In genomic region chr7:16364901-16365500, GRCm38 (mm10) we compare ENCODE assay signal across 8 mouse cellular contexts. TPM values are rescaled to one million over a fixed set of nuclear protein-coding genes. Genes with fewer than 3 reads are reported as not detected.
A peak's percentile ranks its signal among the peaks of the same experiment; 100 is the strongest.
DNase-seq lines count a peak whose midpoint lies in the region; ATAC-seq lines count a peak whose summit lies in the region.

No protein-coding gene starts in this region.

- H3K4me2 ChIP-seq in midbrain, embryonic 11.5 days = peak overlapping the region; percentile 6; the same call in 1 of the 2 replicates
- no peak overlapping the region for H3K4me2 ChIP-seq in midbrain, embryonic 16.5 days (ENCODE audit: low read length)
- H3K4me2 ChIP-seq in intestine, embryonic 16.5 days (ENCODE audit: low read depth, low read length) = no peak overlapping the region
- no peak overlapping the region for H3K4me2 ChIP-seq in neural tube, embryonic 11.5 days (ENCODE audit: low read depth)

- H3K4me1 ChIP-seq in midbrain, embryonic 11.5 days (ENCODE audit: control insufficient read depth, insufficient read depth, low read length) = peaks cover 26% of the 10 kb centered on the region
- no peaks in the 10 kb centered on the region for H3K4me1 ChIP-seq in midbrain, embryonic 16.5 days (ENCODE audit: control insufficient read depth, insufficient read depth, low read length)
- peaks cover 21% of the 10 kb centered on the region for H3K4me1 ChIP-seq in intestine, embryonic 16.5 days (ENCODE audit: control insufficient read depth, insufficient read depth, low read length)
- peaks cover 20% of the 10 kb centered on the region for H3K4me1 ChIP-seq in neural tube, embryonic 11.5 days (ENCODE audit: control insufficient read depth, insufficient read depth, low read length)

- peaks cover 27% of the 10 kb centered on the region; the same call in 1 of the 2 replicates for H3K36me3 ChIP-seq in midbrain, embryonic 11.5 days (ENCODE audit: control insufficient read depth, insufficient read depth, low read length)
- peaks cover 18% of the 10 kb centered on the region for H3K36me3 ChIP-seq in midbrain, embryonic 16.5 days (ENCODE audit: control insufficient read depth, insufficient read depth, low read length)
- H3K36me3 ChIP-seq in intestine, embryonic 16.5 days (ENCODE audit: control insufficient read depth, insufficient read depth, low read length) = peaks cover 6% of the 10 kb centered on the region
- peaks cover 6% of the 10 kb centered on the region; the same call in 1 of the 2 replicates for H3K36me3 ChIP-seq in neural tube, embryonic 11.5 days (ENCODE audit: control insufficient read depth, insufficient read depth, low read length)

- ATAC-seq in midbrain, embryonic 11.5 days (ENCODE audit: low FRiP score) = peak; percentile 89
- ATAC-seq in midbrain, embryonic 16.5 days = no peak
- ATAC-seq in intestine, embryonic 16.5 days = peak; percentile 83
- ATAC-seq in neural tube, embryonic 11.5 days (ENCODE audit: insufficient read depth, low FRiP score, low TSS enrichment) = peak; percentile 92
- no peak for ATAC-seq in CD4-positive, CD25-positive, alpha-beta regulatory T cell, adult 4 months
- no peak; the same call in 1 of the 2 replicates for ATAC-seq in megakaryocyte, adult 5-6 weeks (ENCODE audit: poor library complexity, severe bottlenecking)

- peak; percentile 92 for DNase-seq in midbrain, embryonic 11.5 days (ENCODE audit: low spot score, missing footprints)
- peak; percentile 62 for DNase-seq in embryo, embryonic 9.5 days (ENCODE audit: extremely low spot score)
- peak; percentile 77 for DNase-seq in neural tube, embryonic 11.5 days (ENCODE audit: low spot score)
- DNase-seq in right cerebral cortex, adult 18-20 months = no peak

- H3K27me3 ChIP-seq in midbrain, embryonic 11.5 days (ENCODE audit: control insufficient read depth, insufficient read depth, low read length) = peaks cover 21% of the 10 kb centered on the region
- H3K27me3 ChIP-seq in midbrain, embryonic 16.5 days (ENCODE audit: control insufficient read depth, insufficient read depth, low read depth, low read length) = no peaks in the 10 kb centered on the region
- no peaks in the 10 kb centered on the region for H3K27me3 ChIP-seq in intestine, embryonic 16.5 days (replicated peaks; ENCODE audit: control insufficient read depth, insufficient read depth, low read length)
- H3K27me3 ChIP-seq in neural tube, embryonic 11.5 days (ENCODE audit: control insufficient read depth, insufficient read depth, low read length) = no peaks in the 10 kb centered on the region

- no peaks in the 10 kb centered on the region for H3K9me3 ChIP-seq in midbrain, embryonic 11.5 days (ENCODE audit: control insufficient read depth, low read length)
- H3K9me3 ChIP-seq in midbrain, embryonic 16.5 days (replicated peaks; ENCODE audit: control insufficient read depth, low read length, poor library complexity, severe bottlenecking) = no peaks in the 10 kb centered on the region
- H3K9me3 ChIP-seq in intestine, embryonic 16.5 days (ENCODE audit: control insufficient read depth, low read length) = no peaks in the 10 kb centered on the region
- H3K9me3 ChIP-seq in neural tube, embryonic 11.5 days (ENCODE audit: control insufficient read depth, low read length) = no peaks in the 10 kb centered on the region

- H3K4me3 ChIP-seq in midbrain, embryonic 11.5 days (ENCODE audit: low read depth, low read length) = no peak overlapping the region
- H3K4me3 ChIP-seq in midbrain, embryonic 16.5 days (ENCODE audit: low read depth, low read length) = no peak overlapping the region
- no peak overlapping the region for H3K4me3 ChIP-seq in intestine, embryonic 16.5 days (ENCODE audit: low read length)
- H3K4me3 ChIP-seq in neural tube, embryonic 11.5 days (ENCODE audit: low read depth, low read length) = no peak overlapping the region

- no peak overlapping the region for H3K9ac ChIP-seq in midbrain, embryonic 11.5 days (ENCODE audit: low read length)
- no peak overlapping the region for H3K9ac ChIP-seq in midbrain, embryonic 16.5 days (ENCODE audit: low read depth, low read length)
- H3K9ac ChIP-seq in intestine, embryonic 16.5 days (ENCODE audit: low read depth, low read length) = no peak overlapping the region
- H3K9ac ChIP-seq in neural tube, embryonic 11.5 days (ENCODE audit: low read length) = no peak overlapping the region

- WGBS in midbrain, embryonic 11.5 days = 16% methylated on average over 4 of the region's 4 CpGs
- WGBS in midbrain, embryonic 16.5 days = 16% methylated on average over 4 of the region's 4 CpGs
- WGBS in intestine, embryonic 16.5 days = 36% methylated on average over 4 of the region's 4 CpGs
- WGBS in neural tube, embryonic 11.5 days = 12% methylated on average over 4 of the region's 4 CpGs

- peak overlapping the region; percentile 12; the same call in 1 of the 2 replicates for H3K27ac ChIP-seq in midbrain, embryonic 11.5 days (ENCODE audit: low read depth, low read length)
- no peak overlapping the region for H3K27ac ChIP-seq in midbrain, embryonic 16.5 days (ENCODE audit: low read length)
- H3K27ac ChIP-seq in intestine, embryonic 16.5 days (ENCODE audit: low read length) = peak overlapping the region; percentile 88
- peak overlapping the region; percentile 79 for H3K27ac ChIP-seq in neural tube, embryonic 11.5 days (ENCODE audit: low read depth, low read length)

RNA-seq across cellular contexts. Expression of gene Sae1, which starts 22.6 kb away (rescaled TPM):
- polyA plus RNA-seq in midbrain, embryonic 11.5 days (2014; fragmentation: Nextera tagmentation; extraction: Ambion mirVana) = 382 and 395 TPM in 2 replicates
- 239 and 255 TPM in 2 replicates for polyA plus RNA-seq in midbrain, embryonic 16.5 days (2015; fragmentation: Nextera tagmentation; extraction: Ambion mirVana)
- 238 and 263 TPM in 2 replicates for polyA plus RNA-seq in intestine, embryonic 16.5 days (2015; fragmentation: Nextera tagmentation; extraction: Ambion mirVana)
- 384 and 394 TPM in 2 replicates for polyA plus RNA-seq in neural tube, embryonic 11.5 days (2014; fragmentation: Nextera tagmentation; extraction: Ambion mirVana)
- polyA plus RNA-seq in CD4-positive, CD25-positive, alpha-beta regulatory T cell, adult 4 months (2017; shearing (Covaris generic)) = 10 to 100 TPM; 69.0 to 85.6 TPM
- total RNA-seq in megakaryocyte, adult 5-6 weeks (2015) = 49.1 and 55.1 TPM in 2 replicates
- 267 and 278 TPM in 2 replicates for total RNA-seq in megakaryocyte, adult 5-6 weeks (2017)

RNA-seq across cellular contexts. Expression of gene Zc3h4, which starts 35.7 kb away (rescaled TPM):
- 15.5 and 16.1 TPM in 2 replicates for polyA plus RNA-seq in midbrain, embryonic 11.5 days (2014; fragmentation: Nextera tagmentation; extraction: Ambion mirVana)
- polyA plus RNA-seq in midbrain, embryonic 16.5 days (2015; fragmentation: Nextera tagmentation; extraction: Ambion mirVana) = 14.2 TPM in 2 replicates
- 9.6 and 11.1 TPM in 2 replicates for polyA plus RNA-seq in intestine, embryonic 16.5 days (2015; fragmentation: Nextera tagmentation; extraction: Ambion mirVana)
- 16.5 and 17.3 TPM in 2 replicates for polyA plus RNA-seq in neural tube, embryonic 11.5 days (2014; fragmentation: Nextera tagmentation; extraction: Ambion mirVana)
- 10 to 100 TPM; 13.5 to 18.0 TPM for polyA plus RNA-seq in CD4-positive, CD25-positive, alpha-beta regulatory T cell, adult 4 months (2017; shearing (Covaris generic))
- total RNA-seq in megakaryocyte, adult 5-6 weeks (2015) = 25.3 and 28.0 TPM in 2 replicates
- total RNA-seq in megakaryocyte, adult 5-6 weeks (2017) = 20.6 and 34.0 TPM in 2 replicates

RNA-seq across cellular contexts. Expression of gene Bbc3, which starts 56.8 kb away (rescaled TPM):
- polyA plus RNA-seq in midbrain, embryonic 11.5 days (2014; fragmentation: Nextera tagmentation; extraction: Ambion mirVana) = 6.3 and 8.3 TPM in 2 replicates
- polyA plus RNA-seq in midbrain, embryonic 16.5 days (2015; fragmentation: Nextera tagmentation; extraction: Ambion mirVana) = 30.0 and 31.3 TPM in 2 replicates
- polyA plus RNA-seq in intestine, embryonic 16.5 days (2015; fragmentation: Nextera tagmentation; extraction: Ambion mirVana) = 6.2 and 6.6 TPM in 2 replicates
- polyA plus RNA-seq in neural tube, embryonic 11.5 days (2014; fragmentation: Nextera tagmentation; extraction: Ambion mirVana) = 8.4 and 11.9 TPM in 2 replicates
- polyA plus RNA-seq in CD4-positive, CD25-positive, alpha-beta regulatory T cell, adult 4 months (2017; shearing (Covaris generic)) = 1 to 10 TPM in 1 of 2 experiments, not detected in 1; 1.2 TPM
- total RNA-seq in megakaryocyte, adult 5-6 weeks (2015) = 1.5 and 3.3 TPM in 2 replicates
- total RNA-seq in megakaryocyte, adult 5-6 weeks (2017) = 1.1 and 3.0 TPM in 2 replicates

Comparison
In these comparisons a context has a peak if more than half of its experiments do, and no peak if none do; other contexts are left out.
1. ATAC-seq: peak in midbrain, embryonic 11.5 days (single experiment), intestine, embryonic 16.5 days (single experiment) and neural tube, embryonic 11.5 days (single experiment); none in midbrain, embryonic 16.5 days (single experiment), CD4-positive, CD25-positive, alpha-beta regulatory T cell, adult 4 months (single experiment) and megakaryocyte, adult 5-6 weeks (single experiment).